Mouse (Mus musculus): ENCODE measurements around the gene Fam3c.
"Not testable (repeated sequence)": the region's sequence is repeated elsewhere in the genome, so short reads cannot be mapped to it uniquely, and the experiment has no call there.

Gene Fam3c

DNA sequence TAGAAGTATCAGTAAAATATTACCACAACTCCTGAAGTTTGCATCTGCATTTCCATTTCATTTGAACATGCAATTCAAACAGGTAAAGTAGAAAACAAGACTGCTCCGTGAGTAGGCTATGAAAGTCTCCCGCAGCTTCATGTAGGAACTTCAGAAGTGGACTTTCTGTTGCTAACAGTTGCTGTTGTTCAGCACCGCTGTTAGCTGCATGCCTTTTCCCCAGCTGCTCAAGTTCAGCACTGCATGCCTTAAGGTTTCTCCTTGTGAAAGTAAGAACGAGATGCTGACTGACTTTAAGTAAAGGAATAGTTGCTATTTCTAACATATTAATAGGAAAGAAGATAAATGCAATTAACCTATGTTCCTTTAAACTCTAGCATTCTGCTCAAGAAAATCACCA lies 64.0 kb downstream of the Fam3c start:
- DNase-seq (ENCODE audit: low read depth) = peak; percentile 65

DNA sequence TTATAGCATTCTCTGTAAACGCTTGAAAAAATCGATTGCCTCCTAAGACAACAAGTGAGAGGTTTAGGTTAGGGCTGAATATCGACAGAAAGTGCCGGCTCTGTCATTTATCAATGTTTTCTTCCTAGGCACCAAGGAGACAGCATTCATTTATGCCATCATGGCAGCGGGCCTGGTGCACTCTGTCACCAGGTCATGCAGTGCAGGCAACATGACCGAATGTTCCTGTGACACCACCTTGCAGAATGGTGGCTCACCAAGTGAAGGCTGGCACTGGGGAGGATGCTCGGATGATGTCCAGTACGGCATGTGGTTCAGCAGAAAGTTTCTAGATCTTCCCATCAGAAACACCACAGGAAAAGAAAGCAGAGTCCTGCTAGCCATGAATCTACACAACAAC lies 65.3 kb downstream of the Fam3c start:
- no peak for DNase-seq (ENCODE audit: low read depth)

DNA sequence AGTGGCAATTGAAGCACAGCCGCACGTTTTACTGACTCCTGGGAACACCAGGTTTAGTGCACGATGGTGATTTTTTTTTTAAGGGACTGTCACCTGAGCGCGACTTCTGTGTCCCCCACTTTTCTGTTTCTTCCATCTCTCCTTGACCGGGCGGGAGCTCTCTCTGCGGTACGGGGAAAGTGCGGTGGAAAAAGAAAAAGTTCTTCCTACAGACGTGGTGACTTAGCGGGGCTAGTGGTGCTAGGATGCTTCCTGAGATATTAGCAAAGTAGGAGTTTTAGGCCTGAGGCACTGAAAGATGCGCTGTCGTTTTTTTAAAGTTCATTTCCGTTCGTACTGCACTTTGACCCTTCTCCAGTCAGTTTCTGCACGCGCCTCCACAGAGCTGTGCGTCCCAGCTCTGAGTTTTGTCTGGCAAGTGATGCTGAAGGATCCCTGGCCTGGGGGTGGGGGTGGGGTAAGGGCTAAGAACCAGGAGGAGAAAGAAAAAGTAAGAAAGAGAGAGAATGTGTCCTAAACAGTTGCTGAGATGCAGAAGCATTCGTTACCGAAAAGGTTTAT lies 66.5 kb downstream of the Fam3c start:
- DNase-seq (ENCODE audit: low read depth) = no peak

DNA sequence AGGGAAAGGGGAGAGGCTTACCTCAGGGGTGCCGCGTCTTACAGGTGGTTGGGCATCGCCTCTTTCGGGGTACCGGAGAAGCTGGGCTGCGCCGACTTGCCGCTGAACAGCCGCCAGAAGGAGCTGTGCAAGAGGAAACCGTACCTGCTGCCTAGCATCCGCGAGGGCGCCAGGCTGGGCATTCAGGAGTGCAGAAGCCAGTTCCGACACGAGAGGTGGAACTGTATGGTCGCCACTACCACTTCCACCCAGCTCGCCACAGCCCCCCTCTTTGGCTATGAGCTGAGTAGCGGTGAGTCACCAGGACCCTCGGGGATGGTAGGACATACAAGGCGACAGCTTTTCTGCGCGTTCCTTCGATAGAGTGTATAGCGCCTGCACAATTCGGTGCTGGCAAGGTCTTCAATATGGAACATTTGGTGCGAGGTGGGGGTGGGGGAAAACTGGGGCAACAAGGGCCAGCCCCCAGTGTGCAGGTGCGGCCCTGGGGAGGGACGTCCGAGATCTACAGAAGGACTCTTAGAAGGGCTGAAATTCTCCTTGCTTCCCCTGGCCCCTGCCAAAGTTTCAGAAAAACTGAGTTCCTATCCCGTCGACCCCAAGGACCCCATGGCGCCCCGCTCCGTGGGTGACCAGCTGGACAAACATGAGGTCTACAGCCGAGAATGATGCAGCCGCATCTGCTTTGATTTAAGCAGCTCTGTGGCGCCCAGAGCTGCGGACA lies 67.1 kb downstream of the Fam3c start:
- no peak for DNase-seq (ENCODE audit: low read depth)

DNA sequence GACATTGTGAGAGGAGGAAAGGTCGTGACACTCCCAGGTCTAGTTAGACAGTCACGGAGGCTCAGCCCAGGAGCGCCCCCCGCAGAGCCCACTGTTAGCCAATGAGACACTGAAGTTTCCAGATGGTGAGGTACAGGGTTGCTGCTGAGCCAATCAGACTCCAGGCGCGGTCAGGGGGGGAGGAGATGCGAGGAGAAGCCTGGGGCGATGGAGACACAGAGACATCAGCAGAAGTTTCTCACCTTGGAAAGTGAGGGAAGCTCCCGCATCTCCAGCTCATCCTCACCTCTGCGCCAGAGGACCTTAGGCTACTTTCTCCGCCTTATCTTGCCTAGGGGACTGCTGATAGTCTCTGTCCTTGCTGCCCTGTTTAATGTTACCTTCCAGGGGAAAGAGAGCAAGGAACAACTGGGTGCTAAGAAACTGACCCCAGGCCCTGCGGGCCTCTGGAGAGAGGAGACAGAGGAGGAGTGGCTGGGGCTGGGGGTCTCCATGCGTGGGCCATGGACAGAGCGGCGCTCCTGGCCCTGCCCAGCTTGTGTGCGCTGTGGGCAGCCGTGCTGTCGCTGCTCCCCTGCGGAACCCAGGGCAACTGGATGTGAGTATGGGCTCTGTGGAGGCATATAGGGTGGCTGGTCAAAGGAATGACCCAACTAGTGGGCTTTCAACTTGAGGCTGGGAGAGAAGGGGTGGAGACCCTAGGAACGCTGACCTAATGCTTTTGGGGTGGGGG lies 67.9 kb downstream of the Fam3c start, which contains the start of gene Wnt16:
Gene Wnt16 (plus strand): TSS at position 224 of the 733 bp plus-strand sequence.
- no peak for DNase-seq (ENCODE audit: low read depth)

DNA sequence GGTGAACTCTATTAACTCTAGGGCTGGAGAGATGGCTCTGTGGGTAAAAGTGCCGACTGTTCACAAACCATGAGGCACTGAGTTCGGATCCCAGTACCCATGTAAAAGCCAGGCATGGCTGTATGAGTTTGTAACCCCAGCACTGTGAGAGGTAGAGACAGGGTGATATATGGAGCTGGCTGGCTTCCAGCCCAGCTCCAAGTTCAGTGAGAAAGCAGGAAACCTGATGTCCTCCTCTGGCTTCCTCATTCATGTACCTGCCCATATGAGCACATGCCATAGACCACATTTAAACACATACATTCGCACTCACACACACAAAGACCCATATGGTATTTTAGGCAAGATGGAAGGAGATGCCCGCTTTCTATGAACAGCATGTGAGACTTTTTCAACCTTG lies 73.6 kb downstream of the Fam3c start:
- peak; percentile 61 for DNase-seq (ENCODE audit: low read depth)

DNA sequence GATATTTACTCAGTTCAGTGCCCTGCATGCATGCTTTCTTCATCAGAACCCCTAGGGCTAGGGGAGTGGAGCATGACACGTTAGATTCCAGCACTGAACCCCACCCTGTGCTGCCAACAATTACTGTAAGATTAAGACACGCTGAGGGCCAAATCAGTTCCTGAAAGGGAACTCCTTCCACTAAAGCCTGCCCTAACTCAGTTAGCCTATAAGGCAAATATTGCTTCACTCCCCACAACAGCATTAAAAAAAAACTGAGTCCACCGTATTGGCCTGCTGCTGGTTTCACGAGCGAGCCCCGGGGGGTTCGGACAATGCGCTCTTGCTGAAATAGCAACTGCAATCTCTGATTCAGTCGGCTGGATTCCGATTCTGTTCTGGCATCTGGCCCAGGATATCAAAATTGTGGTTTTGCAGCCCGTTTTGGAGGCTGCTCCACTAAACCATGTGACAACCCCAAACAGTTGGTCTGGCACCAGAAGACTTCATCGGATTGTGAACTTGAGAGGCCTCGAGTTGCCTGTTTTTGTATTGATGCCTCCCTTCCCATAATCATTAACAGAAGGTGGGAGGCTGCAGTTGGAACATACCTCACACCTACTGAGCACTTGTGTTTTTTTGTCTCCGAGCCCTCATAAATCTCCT lies 75.7 kb downstream of the Fam3c start:
- DNase-seq (ENCODE audit: low read depth) = peak; percentile 100

DNA sequence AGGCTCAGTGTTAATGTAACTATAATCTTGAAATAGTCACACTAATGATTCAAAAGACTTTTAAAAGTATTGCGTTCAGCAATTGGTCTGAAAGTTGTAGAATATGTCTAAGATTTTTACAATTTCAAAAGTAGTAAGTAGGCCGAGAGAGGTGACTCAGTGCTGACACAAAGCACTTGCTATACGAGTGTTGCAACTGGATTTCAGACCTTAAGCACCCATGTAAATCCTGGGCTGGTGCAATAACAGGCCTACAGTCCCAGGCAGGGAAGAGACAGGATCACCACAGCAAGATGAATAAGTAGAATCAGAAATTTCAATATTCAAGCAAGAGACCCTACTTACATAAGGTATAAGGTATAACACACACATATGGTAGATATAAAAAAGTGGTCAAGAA lies 78.1 kb downstream of the Fam3c start:
- DNase-seq (ENCODE audit: low read depth) = peak; percentile 66

DNA sequence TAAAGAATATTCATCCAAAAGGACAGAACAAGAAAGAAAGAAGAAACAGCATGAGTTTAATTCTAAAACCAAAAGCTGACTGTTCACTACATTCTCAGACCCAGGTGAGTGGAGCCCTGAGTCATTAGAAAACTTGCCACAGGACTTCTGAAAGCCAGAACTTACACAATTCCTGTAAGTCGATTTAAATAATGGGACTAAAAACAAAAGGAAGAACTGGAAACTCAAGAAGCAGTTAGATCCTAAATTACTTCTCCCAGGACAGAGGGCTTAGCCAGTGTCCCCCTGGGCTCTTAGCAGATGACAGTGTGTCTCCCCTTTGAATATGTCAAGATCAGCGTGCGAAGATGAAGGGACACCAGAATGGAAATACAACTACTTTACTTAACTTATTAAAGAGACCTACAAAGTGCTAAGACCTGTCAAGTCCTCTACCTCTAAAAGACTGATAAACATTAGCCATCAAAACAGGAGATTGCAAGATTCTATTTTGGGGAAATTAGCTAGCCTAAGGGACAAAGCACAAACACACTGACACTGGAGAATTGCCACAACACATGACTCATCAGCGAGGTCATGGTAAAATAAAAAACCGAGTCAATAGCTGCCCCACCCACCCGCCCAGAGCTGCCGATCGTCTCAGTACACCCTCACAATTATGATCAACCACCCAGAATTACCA lies 86.1 kb downstream of the Fam3c start:
- DNase-seq (ENCODE audit: low read depth) = peak; percentile 78

DNA sequence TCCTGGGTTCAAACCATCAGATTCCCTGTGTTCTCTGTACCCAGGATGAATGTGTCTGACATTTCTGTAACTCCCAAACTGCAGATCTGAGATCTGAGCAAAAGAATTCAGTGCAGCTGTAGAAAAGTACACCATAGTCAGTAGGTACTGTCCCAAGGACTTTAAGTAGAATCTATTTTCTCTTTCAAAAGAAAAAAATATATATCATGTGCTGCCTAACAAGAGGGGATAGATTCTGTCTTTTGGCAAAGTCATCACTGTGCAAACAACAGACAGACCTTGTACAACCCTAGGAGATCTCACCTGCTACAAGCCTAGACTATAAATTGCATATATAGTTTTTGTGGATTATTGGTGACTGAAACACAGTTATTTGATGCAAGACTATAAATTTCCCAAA lies 87.4 kb downstream of the Fam3c start:
- DNase-seq (ENCODE audit: low read depth) = no peak

DNA sequence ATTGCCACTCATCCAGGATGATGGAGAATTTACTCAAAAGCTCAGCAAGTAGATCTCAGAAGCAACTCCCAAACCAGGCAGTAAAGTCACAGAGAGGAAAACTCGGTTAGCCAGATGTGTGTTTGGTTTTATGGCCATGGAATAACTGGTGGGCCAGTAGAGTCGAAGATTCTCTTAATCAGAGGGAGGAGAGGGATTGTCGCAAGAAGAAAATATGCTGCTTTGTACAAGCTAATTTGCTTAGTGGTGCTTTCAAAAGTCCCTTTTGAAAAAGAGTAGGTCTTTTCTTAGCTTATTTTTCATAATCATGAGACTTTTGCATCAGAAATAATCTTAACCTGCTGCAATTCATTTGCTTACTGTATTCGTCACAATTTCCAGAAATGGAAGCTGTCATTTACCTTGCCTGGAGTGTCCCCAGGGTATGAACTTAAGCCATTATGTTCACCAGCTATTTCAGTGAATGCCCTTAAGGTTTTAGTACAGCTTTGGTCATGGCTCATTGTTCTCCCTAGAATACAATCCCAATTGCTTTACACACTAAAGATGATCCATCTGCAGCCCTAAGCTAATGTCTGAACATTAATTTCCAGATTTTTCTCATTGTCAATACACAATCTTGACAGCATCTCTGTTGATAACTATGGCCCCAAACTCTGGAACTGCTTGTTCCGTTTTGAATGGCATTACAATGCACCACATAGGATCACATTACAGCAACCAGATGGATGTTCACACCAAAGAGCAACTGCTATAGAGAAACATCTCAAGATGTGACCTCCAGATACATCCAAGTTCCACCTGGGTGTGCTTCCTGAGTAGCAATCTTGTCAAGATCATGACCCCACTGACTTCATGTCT lies 88.0 kb downstream of the Fam3c start:
- DNase-seq (ENCODE audit: low read depth) = no peak

DNA sequence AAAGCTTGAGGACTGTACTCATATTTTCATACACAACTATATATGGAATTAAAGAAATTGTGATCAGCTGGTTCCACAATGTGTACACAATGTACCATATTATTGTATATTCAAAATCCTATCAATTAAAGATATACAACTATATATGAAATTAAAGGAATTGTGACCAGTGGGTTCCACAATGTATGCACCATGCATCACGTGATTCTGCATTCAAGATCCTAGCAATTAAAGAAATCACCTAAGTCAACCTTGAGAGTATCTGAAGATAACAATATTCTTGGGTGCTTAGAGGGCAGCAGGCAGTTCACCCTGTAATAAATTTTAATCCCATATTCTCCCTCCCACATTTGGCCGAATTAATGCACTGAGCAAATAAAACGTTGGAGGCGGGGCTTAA lies 90.0 kb downstream of the Fam3c start:
- DNase-seq (ENCODE audit: low read depth) = no peak

DNA sequence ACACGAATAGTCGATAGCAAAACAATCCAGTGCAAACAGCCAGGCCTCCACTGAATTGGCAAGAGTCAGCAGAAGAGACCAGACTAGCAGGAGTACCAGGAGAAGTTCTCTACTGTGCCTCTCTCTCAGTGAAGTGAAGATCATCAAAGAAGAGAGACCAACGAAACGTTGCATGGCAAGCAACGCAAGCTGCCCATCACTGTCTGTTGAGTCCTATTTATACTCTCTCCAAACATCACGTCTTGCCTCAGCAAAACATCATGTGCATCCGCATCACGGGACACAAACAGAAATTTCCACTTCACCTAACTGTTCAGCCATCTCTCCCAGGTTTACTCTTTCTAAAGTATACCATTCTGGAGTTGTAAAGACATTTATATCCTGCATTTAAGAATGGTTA lies 91.9 kb downstream of the Fam3c start:
- not testable (repeated sequence) for DNase-seq (ENCODE audit: low read depth)

DNA sequence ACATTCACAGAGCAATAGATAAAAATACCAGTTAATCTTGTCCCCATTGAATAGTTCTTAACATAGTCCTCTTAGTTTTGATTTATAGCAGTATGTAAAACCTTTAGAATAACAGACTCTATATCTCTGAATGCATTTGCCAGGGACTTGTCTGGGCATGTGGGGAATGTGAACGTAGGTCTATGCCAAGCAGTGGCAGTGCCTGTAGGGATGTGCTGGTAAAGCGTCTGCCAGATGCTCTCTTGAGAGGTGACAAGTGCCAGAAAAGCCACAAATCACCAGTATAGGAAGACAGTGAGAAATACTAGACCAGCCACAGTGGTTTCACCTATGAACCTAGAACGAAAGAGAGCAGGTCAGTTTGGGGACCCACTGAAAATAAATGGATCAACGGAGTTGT lies 93.5 kb downstream of the Fam3c start:
- no peak for DNase-seq (ENCODE audit: low read depth)

DNA sequence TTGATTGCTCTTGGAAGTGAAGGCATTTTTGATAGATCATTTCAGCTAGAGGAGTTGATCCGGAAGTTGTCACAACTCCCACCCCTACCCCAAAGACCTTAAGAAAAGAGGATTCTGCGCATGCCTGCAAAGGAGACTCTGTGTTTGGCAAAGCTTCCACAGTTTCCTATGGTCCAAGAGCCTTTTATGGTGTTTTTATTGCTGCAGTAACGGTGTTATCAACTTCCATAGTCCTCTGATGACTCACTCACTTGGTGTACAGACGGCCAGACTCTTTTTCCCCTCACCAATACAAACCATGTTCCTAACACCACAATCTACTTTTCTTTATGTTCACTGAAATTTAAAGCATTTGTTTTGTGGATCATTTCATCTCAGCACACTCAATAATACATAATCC lies 97.3 kb downstream of the Fam3c start:
- peak; percentile 63 for DNase-seq (ENCODE audit: low read depth)
